Mouse (Mus musculus) macrophage (primary cell): ENCODE data around the gene Nfic. TPM values are rescaled to one million over a fixed set of nuclear protein-coding genes. Genes with fewer than 3 reads are reported as not detected.

ENCODE experiments used
- H3K27ac ChIP-seq: fragments of 350-480 bp; formaldehyde crosslinking; 2 replicates; pipeline ENCODE4 v1.9.0; 2021
- H3K36me3 ChIP-seq: fragments of 350-480 bp; formaldehyde crosslinking; 2 replicates; pipeline ENCODE4 v1.9.0; 2021; ENCODE audit errors: inconsistent target
- H3K4me3 ChIP-seq: fragments of 350-480 bp; formaldehyde crosslinking; 2 replicates; pipeline ENCODE4 v1.9.0; 2021; ENCODE audit errors: inconsistent target
- H3K79me2 ChIP-seq: fragments of 350-480 bp; formaldehyde crosslinking; 2 replicates; pipeline ENCODE4 v1.9.0; 2021; ENCODE audit errors: inconsistent target
- WGBS: methylation state at CpG from one replicate; pipeline ENCODE4 v1.1.7; 2026; ENCODE audit warnings: inconsistent platforms; ENCODE audit not compliant: missing documents; 5-methylcytosine and 5-hydroxymethylcytosine counted together
- polyA plus RNA-seq: library from polyadenylated mRNA; stranded (reverse); fragments of 250-400 nt; gene quantifications from 3 replicates; pipeline ENCODE4 v1.2.4, GENCODE M21; 2018; ENCODE audit warnings: inconsistent platforms

Nfic gene
- polyA plus RNA-seq, 1 experiment from 2014 or later, result 60.6 TPM

- 41% methylated on average over 19 of the region's 25 CpGs for WGBS
- no peaks in the 10 kb centered on the region for H3K36me3 ChIP-seq
- H3K27ac ChIP-seq, result no peak overlapping the region
- H3K4me3 ChIP-seq, result no peak overlapping the region
- peaks cover 98% of the 10 kb centered on the region for H3K79me2 ChIP-seq
These were observed 31.0 kb downstream of the Nfic start for GRCm38 (mm10) chr10:81424246-81425051.

DNA sequence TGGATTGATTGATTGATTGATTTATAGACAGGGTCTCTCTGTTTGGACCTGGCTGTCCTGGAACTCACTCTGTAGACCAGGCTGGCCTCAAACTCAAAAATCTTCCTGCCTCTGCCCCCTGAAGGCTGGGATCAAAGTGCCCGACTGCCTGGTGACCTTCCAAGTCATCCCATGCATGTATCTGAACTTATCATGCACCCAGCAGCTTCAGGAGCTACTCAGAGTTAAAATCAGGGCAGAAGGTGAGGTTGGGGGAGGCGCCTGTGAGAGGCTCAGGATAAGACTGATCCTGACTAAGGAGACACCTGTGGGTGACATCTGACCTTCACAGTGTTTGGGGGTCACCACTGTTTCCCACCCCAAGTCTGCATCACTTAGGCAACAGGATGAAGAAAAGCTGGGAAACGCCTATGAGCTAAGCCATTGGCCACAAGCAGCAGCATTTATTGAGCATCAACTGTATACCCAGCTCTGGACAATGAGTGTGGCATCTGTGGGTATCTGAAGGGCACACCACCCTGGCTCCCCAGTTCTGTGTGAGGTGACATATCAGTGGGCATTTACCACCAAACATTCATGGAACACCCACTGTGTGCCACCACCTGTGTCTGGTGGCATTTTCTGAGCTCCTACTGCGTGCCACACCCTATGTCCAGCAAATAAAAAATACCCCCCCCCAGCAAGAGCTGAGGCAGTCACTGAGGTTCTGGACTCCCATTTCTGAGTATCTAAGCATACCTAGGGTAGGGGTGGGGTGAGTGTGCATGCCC, 31.8 kb downstream of the Nfic start:
- WGBS, result 93% methylated on average over 4 of the region's 4 CpGs
- H3K36me3 ChIP-seq, result no peaks in the 10 kb centered on the region
- no peak overlapping the region for H3K4me3 ChIP-seq

GRCm38 (mm10) chr10:81422661-81423217, 32.7 kb downstream of the Nfic start:
- Histone ChIP-seq H3K79me2 (peaks cover 98% of the 10 kb centered on the region), H3K36me3 (no peaks in the 10 kb centered on the region), H3K4me3 (no peak overlapping the region), H3K27ac (no peak overlapping the region)
- WGBS, result 100% methylated on average over 3 of the region's 3 CpGs

More for the DNA sequence above, 31.8 kb downstream of the Nfic start:
- Histone ChIP-seq H3K79me2 (peaks cover 98% of the 10 kb centered on the region), H3K27ac (no peak overlapping the region)

DNA sequence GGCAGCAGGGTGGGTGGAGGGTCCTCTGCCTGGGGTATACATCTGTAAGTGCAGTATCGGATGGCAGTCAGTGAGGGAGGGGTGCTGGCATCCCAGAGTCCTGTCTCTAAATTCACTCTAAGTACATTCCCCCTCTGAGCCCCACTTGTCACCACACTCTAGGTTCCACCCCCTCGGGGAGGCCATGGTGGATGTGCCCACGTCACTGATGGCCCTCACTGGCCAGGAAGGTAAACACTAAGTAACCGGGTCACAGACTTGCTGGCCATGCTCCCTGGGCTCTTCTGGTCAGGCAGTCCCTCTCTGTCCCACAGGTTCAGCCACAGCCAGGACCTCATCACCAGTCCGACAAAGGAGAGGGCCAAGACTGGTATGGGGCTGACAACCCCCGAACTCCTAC, 33.2 kb downstream of the Nfic start:
- H3K4me3 ChIP-seq, result no peak overlapping the region
- no peaks in the 10 kb centered on the region for H3K36me3 ChIP-seq
- WGBS, result 94% methylated on average over 5 of the region's 6 CpGs
- H3K79me2 ChIP-seq, result peaks cover 98% of the 10 kb centered on the region
- no peak overlapping the region for H3K27ac ChIP-seq

DNA sequence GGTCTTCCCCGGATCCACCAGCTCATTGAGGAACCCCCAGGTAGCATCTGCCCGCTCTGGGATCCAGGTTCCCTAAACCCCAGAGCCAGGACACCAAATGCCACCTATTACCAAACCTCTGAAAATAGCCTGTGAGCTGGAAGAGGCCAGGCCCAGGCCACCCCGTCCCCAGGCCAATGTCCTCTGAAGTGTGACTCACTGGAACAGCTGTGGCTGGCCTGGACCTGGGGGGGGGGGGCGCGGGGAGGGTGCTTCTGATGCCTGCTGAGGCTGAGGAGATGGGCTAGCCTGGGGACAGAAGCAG, 33.7 kb downstream of the Nfic start:
- Histone ChIP-seq H3K36me3 (no peaks in the 10 kb centered on the region), H3K79me2 (peaks cover 97% of the 10 kb centered on the region), H3K27ac (no peak overlapping the region), H3K4me3 (no peak overlapping the region)
- 83% methylated on average over 3 of the region's 5 CpGs for WGBS

- Histone ChIP-seq H3K36me3 (no peaks in the 10 kb centered on the region), H3K27ac (no peak overlapping the region), H3K4me3 (no peak overlapping the region), H3K79me2 (peaks cover 97% of the 10 kb centered on the region)
- 96% methylated on average over 4 of the region's 4 CpGs for WGBS
These were observed 34.2 kb downstream of the Nfic start for GRCm38 (mm10) chr10:81421041-81421796.

DNA sequence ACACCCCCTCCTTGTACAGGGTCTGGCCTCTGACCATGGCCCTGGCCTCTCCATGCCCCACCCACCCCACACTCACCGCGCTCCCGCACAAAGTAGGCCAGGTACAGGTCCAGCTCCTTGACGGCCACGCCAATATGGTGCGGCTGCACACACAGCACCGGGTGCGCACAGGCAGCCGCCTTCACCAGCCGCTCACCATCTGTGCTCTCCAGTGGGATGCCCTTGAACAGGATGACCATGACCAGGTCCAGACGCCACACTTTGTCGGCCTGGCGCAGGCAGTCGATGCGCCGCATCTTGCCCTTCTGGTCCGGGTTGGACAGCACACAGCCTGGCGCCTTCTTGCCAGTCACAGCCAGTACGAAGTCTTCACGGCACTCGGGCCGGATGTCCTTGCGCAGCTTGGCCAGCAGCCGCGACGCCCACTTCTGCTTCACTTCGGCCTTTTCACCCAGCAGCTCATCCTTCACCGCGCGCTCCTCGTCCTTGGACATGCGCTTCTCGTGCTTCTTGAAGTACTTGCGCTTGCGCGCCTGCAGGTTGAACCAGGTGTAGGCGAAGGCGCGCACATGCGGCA, 35.2 kb downstream of the Nfic start:
- Histone ChIP-seq H3K36me3 (no peaks in the 10 kb centered on the region), H3K79me2 (peaks cover 97% of the 10 kb centered on the region), H3K4me3 (no peak overlapping the region), H3K27ac (no peak overlapping the region)
- WGBS, result 94% methylated on average over 31 of the region's 40 CpGs

GRCm38 (mm10) chr10:81419111-81419928, 36.1 kb downstream of the Nfic start:
- Histone ChIP-seq H3K4me3 (no peak overlapping the region), H3K27ac (no peak overlapping the region), H3K36me3 (no peaks in the 10 kb centered on the region), H3K79me2 (peaks cover 97% of the 10 kb centered on the region)
- WGBS, result 94% methylated on average over 9 of the region's 10 CpGs

GRCm38 (mm10) chr10:81418216-81419070, 37.0 kb downstream of the Nfic start:
- no peaks in the 10 kb centered on the region for H3K36me3 ChIP-seq
- no peak overlapping the region for H3K4me3 ChIP-seq
- peaks cover 97% of the 10 kb centered on the region for H3K79me2 ChIP-seq
- WGBS, result 76% methylated on average over 11 of the region's 11 CpGs
- H3K27ac ChIP-seq, result no peak overlapping the region

- Histone ChIP-seq H3K79me2 (peaks cover 97% of the 10 kb centered on the region), H3K36me3 (no peaks in the 10 kb centered on the region), H3K4me3 (no peak overlapping the region), H3K27ac (no peak overlapping the region)
- 70% methylated on average over 12 of the region's 12 CpGs for WGBS
These were observed 37.9 kb downstream of the Nfic start for GRCm38 (mm10) chr10:81417227-81418215.

DNA sequence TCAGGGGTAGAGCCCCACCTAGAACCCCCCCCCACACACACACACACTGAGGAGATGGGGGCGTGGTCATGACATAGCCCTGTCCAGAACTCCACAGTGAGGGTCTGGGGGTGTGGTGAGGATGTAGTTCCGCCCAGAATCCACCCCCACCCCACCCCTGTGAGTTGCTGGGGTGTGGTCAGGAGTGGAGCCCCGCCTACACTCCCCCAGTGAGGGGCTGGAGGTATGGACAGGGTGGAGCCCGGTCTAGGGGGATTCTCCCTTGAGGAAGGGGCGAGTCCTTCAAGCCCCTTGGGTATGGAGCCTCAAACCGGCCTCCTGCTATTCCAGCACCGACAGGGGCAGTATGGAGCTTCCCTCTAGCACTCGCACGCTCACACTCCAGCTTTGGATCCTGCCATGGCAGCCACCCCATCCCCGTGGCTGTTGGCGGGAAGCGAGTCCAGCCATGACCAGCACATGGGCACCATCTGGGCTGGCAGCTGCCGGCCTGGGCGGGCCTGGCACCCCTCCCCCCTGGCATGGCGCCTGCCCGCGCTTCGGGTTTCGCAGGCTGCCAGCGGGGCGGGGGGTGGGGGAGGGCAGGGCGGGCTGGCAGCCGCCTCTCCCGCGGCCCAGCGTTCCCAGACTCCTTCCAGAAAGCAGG, 38.7 kb downstream of the Nfic start:
- 22% methylated on average over 17 of the region's 26 CpGs for WGBS

More for the DNA sequence above, 38.7 kb downstream of the Nfic start:
- H3K79me2 ChIP-seq, result peaks cover 97% of the 10 kb centered on the region
- H3K4me3 ChIP-seq, result no peak overlapping the region
- H3K27ac ChIP-seq, result no peak overlapping the region
- no peaks in the 10 kb centered on the region for H3K36me3 ChIP-seq
